Mouse (Mus musculus) C3H10T1/2 (cell line): Measurements from ENCODE around the gene Kcnh4. TPM values are rescaled to one million over a fixed set of nuclear protein-coding genes. Genes with fewer than 3 reads are reported as not detected.

ENCODE experiments used
- polyA plus RNA-seq, 2 experiments: library from polyadenylated mRNA; unstranded; fragments of >200 nt; fragmentation: generic; extraction: Trizol; gene quantifications; one replicate each; pipeline ENCODE4 v1.2.1; 2012; ENCODE audit warnings: missing spikeins in 2 of 2

Gene Kcnh4
- under 1 TPM in 1 of 2 experiments, not detected in 1; 0.01 TPM for polyA plus RNA-seq

GRCm38 (mm10) chr11:100759611-100760233, at the start of gene Kcnh4:
TSS of gene Kcnh4 (minus strand) at chr11:100759942.

GRCm38 (mm10) chr11:100770646-100771408, 11.1 kb upstream of the Kcnh4 start, which contains the start of gene Ghdc:
TSS of gene Ghdc (minus strand) at chr11:100770957.

GRCm38 (mm10) chr11:100762831-100763230, 3.1 kb upstream of the Kcnh4 start, which contains the start of gene Hcrt:
TSS of gene Hcrt (minus strand) at chr11:100762931.

GRCm38 (mm10) chr11:100738066-100738604, 21.6 kb downstream of the Kcnh4 start, which contains the start of gene Rab5c:
TSS of gene Rab5c (minus strand) at chr11:100738215.

GRCm38 (mm10) chr11:100713735-100714533, 45.8 kb downstream of the Kcnh4 start, which contains the start of gene Hspb9:
TSS of gene Hspb9 (plus strand) at chr11:100713850.

GRCm38 (mm10) chr11:100711783-100712615, 47.7 kb downstream of the Kcnh4 start, which contains the start of gene Kat2a:
TSS of gene Kat2a (minus strand) at chr11:100712465.

GRCm38 (mm10) chr11:100703851-100704531, 55.8 kb downstream of the Kcnh4 start, which contains the start of gene Dhx58:
TSS of gene Dhx58 (minus strand) at chr11:100704271.

GRCm38 (mm10) chr11:100692164-100692616, 67.6 kb downstream of the Kcnh4 start, which contains the start of gene Zfp385c:
TSS of gene Zfp385c (minus strand) at chr11:100692455.

Other genes starting within 250 kb of the Kcnh4 start
- 10 to 100 TPM; 34.3 to 98.6 TPM for gene Acly, start 231.9 kb downstream of the Kcnh4 start, polyA plus RNA-seq
- gene Ttc25, start 214.3 kb downstream of the Kcnh4 start, polyA plus RNA-seq, result under 1 TPM; 0.14 to 0.72 TPM
- 10 to 100 TPM in 1 of 2 experiments, 1 to 10 TPM in 1; 8.2 to 26.1 TPM for gene Cnp, start 185.0 kb downstream of the Kcnh4 start, polyA plus RNA-seq
- gene Nkiras2, start 140.7 kb downstream of the Kcnh4 start, polyA plus RNA-seq, result 10 to 100 TPM; 26.0 to 56.3 TPM
- gene Dnajc7, start 139.8 kb downstream of the Kcnh4 start, polyA plus RNA-seq, result 100 to 1,000 TPM in 1 of 2 experiments, 10 to 100 TPM in 1; 26.2 to 140 TPM
- gene Zfp385c, start 67.5 kb downstream of the Kcnh4 start, polyA plus RNA-seq, result under 1 TPM; 0.04 to 0.05 TPM
- 1 to 10 TPM in 1 of 2 experiments, under 1 TPM in 1; 0.60 to 7.9 TPM for gene Dhx58, start 55.7 kb downstream of the Kcnh4 start, polyA plus RNA-seq
- 10 to 100 TPM; 60.0 to 66.4 TPM for gene Kat2a, start 47.5 kb downstream of the Kcnh4 start, polyA plus RNA-seq
- gene Hspb9, start 46.1 kb downstream of the Kcnh4 start, polyA plus RNA-seq, result under 1 TPM; 0.34 to 0.59 TPM
- gene Rab5c, start 21.7 kb downstream of the Kcnh4 start, polyA plus RNA-seq, result 100 to 1,000 TPM; 160 to 229 TPM
- not detected for gene Hcrt, start 3.0 kb upstream of the Kcnh4 start, polyA plus RNA-seq
- gene Ghdc, start 11.0 kb upstream of the Kcnh4 start, polyA plus RNA-seq, result 10 to 100 TPM in 1 of 2 experiments, 1 to 10 TPM in 1; 5.6 to 24.7 TPM
- gene Stat5b, start 90.8 kb upstream of the Kcnh4 start, polyA plus RNA-seq, result 10 to 100 TPM in 1 of 2 experiments, 1 to 10 TPM in 1; 4.0 to 25.5 TPM
- gene Stat5a, start 99.4 kb upstream of the Kcnh4 start, polyA plus RNA-seq, result 10 to 100 TPM in 1 of 2 experiments, 1 to 10 TPM in 1; 5.4 to 67.1 TPM
- gene Stat3, start 179.6 kb upstream of the Kcnh4 start, polyA plus RNA-seq, result 10 to 100 TPM in 1 of 2 experiments, 1 to 10 TPM in 1; 5.2 to 83.6 TPM
- 1,000 to 10,000 TPM in 1 of 2 experiments, 100 to 1,000 TPM in 1; 353 to 1,064 TPM for gene Cavin1, start 210.9 kb upstream of the Kcnh4 start, polyA plus RNA-seq
- gene Atp6v0a1, start 249.5 kb upstream of the Kcnh4 start, polyA plus RNA-seq, result 10 to 100 TPM; 22.1 to 58.2 TPM